Mouse (Mus musculus): ENCODE measurements around the gene Olfr1346.

- TF ChIP-seq CTCF (IDR thresholded peaks at IDR 0.05; ENCODE audit: low read depth, low read length) (no peak), POLR2A (IDR thresholded peaks at IDR 0.05; ENCODE audit: extremely low read depth, insufficient read depth, low read length) (no peak)
Observed at GRCm38 (mm10) chr7:6508648-6509047, 41.7 kb downstream of the Olfr1346 start, which contains the start of gene Olfr1348.
